Mouse (Mus musculus): Measurements from ENCODE around the gene Slc1a7. TPM values are rescaled to one million over a fixed set of nuclear protein-coding genes. Genes with fewer than 3 reads are reported as not detected.

Gene Slc1a7
- polyA plus RNA-seq, 1 experiment from 2014 or later: 0.05 TPM

DNA sequence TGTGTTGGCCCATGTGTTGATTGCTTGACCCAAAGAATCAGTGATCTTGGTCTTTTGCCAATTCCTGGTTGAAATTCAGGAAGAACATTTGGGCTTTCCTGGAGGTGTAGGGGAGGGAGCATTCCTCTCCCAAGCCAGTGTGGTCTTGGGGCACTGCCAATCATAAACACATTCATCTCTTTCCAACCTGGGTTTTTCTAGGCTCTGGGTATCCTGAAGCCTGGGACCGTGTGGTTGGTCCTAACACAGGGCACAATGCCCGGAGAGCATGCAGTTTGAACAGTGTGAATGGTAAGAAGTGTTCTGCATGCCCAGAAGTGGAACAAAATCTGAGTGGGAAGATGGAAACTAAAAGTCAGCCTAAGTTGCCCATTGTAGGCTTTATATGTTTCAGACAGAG lies 30.0 kb upstream of the Slc1a7 start:
- 0 out of 2 replicates have a peak, but pooled peaks cover 4% of the 10 kb centered on the region for H3K4me1 ChIP-seq (replicated peaks)
- no peak for ATAC-seq (ENCODE audit: low FRiP score, low read depth)
- H3K4me2 ChIP-seq: no peak overlapping the region
- H3K9me3 ChIP-seq: no peaks in the 10 kb centered on the region
- H3K27ac ChIP-seq (replicated peaks): no peak overlapping the region
- no peaks in the 10 kb centered on the region for H3K36me3 ChIP-seq
- H3K27me3 ChIP-seq: no peaks in the 10 kb centered on the region
- no peak overlapping the region for H3K4me3 ChIP-seq
- WGBS: 74% methylated on average over 2 of the region's 2 CpGs
- no peak overlapping the region for H3K9ac ChIP-seq

DNA sequence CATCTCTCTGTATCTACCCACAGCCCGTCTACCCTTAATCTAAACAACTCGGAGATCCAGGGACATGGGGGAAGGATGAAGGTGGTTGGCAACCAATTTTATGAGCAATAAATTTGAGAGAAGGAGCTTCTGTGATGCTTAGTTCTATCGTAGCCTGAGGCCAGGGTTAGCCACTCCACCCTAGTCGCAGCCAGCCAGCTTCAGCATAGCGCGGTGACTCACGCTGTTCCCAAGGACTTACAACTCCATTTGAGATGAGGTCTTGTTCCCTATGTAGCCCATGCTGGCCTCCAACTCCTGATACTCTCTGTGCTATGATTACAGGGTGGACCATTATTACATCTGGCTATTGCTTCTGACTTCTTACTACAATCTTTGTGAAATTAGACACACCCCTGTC lies 25.4 kb upstream of the Slc1a7 start:
- no peak overlapping the region for H3K9ac ChIP-seq
- no peaks in the 10 kb centered on the region for H3K36me3 ChIP-seq
- H3K9me3 ChIP-seq: no peaks in the 10 kb centered on the region
- WGBS: 92% methylated on average over 7 of the region's 7 CpGs
- H3K4me2 ChIP-seq: no peak overlapping the region
- H3K4me1 ChIP-seq (replicated peaks): no peaks in the 10 kb centered on the region
- no peaks in the 10 kb centered on the region for H3K27me3 ChIP-seq
- ATAC-seq (ENCODE audit: low FRiP score, low read depth): no peak
- no peak overlapping the region for H3K27ac ChIP-seq (replicated peaks)
- no peak overlapping the region for H3K4me3 ChIP-seq

DNA sequence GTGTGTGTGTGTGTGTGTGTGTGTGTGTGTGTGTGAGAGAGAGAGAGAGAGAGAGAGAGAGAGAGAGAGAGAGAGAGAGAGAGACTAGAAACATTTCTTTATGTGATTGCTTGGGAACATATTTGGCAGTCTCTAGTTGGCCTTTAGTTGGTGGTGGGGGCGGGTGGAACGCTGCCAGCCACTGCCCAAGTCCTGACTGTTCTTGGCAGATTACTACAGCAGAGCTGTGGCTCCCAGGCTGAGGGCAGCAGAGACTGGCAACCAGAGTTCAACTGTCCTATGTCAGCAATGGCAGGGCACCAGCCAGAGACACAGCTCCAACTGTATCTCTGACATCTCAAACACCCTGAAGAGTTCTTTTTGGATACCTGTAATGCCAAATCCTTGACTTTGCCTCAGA lies 24.0 kb upstream of the Slc1a7 start:
- Histone ChIP-seq H3K27me3 (no peaks in the 10 kb centered on the region), H3K27ac (replicated peaks) (no peak overlapping the region), H3K36me3 (no peaks in the 10 kb centered on the region), H3K4me1 (replicated peaks) (no peaks in the 10 kb centered on the region), H3K9ac (no peak overlapping the region), H3K4me2 (no peak overlapping the region), H3K9me3 (no peaks in the 10 kb centered on the region), H3K4me3 (no peak overlapping the region)
- WGBS: 79% methylated on average over 2 of the region's 2 CpGs
- ATAC-seq (ENCODE audit: low FRiP score, low read depth): no peak

DNA sequence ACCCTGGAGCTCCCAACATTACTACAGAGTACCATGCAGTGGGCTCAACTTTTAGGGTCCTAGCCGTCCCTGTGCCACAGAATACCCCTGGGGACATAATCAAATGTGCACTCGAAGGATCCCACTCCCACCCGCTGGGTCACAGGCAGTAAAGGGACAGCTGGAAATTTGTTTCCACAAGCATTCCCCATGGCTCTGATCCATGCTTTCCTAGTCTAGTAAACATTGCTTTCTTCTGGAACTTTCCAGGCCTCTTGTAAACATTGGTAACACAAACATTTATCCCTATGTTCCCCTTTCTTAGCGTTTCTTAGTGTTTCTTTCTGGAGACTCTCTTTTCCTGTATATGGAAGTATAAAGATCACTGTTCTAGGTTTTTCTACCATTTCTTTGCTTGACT lies 18.2 kb upstream of the Slc1a7 start:
- 88% methylated on average over 4 of the region's 4 CpGs for WGBS
- ATAC-seq (ENCODE audit: low FRiP score, low read depth): no peak
- H3K27me3 ChIP-seq: no peaks in the 10 kb centered on the region
- no peak overlapping the region for H3K4me3 ChIP-seq
- H3K4me2 ChIP-seq: no peak overlapping the region
- H3K9ac ChIP-seq: no peak overlapping the region
- no peak overlapping the region for H3K27ac ChIP-seq (replicated peaks)
- no peaks in the 10 kb centered on the region for H3K4me1 ChIP-seq (replicated peaks)
- no peaks in the 10 kb centered on the region for H3K36me3 ChIP-seq
- no peaks in the 10 kb centered on the region for H3K9me3 ChIP-seq

DNA sequence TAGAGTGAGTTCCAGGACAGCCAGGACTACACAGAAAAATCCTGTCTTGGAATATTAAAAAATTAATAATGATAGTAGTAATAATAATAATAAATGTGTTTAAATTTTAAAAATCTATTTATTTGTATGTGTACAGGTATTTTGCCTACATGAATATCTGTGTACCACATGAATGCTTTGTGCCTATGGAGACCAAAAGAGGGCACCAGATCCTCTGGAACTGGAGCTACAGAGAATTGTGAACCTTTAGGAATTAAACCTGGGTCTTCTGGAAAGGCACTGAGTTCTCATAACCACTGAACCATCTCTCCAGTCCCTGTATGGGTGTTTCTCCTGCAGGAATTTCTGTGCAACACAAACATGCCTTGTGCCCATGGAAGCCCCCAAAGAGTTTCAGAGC lies 15.3 kb upstream of the Slc1a7 start:
- H3K4me3 ChIP-seq: no peak overlapping the region
- H3K4me1 ChIP-seq (replicated peaks): no peaks in the 10 kb centered on the region
- H3K9ac ChIP-seq: no peak overlapping the region
- no peaks in the 10 kb centered on the region for H3K27me3 ChIP-seq
- no peak for ATAC-seq (ENCODE audit: low FRiP score, low read depth)
- no peaks in the 10 kb centered on the region for H3K36me3 ChIP-seq
- H3K4me2 ChIP-seq: no peak overlapping the region
- no peaks in the 10 kb centered on the region for H3K9me3 ChIP-seq
- H3K27ac ChIP-seq (replicated peaks): no peak overlapping the region

DNA sequence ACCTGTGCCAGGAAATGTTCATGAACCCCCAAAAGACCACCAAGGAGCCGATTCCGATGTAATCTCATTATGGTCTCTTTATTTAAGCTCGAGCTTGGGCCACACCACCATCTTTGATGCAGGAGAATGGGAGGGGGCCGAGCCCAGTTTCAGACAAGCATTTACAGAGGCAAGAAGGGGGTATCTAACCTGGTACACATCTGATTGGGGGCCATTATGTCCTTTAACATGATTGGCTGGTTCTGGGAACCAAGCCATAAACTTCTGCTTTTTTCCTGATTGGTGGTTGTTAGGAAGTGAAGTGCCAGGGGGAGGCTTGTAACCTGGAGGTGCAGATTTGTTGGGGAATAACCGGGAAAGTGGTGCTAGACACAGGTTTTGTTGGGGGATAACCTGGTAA lies 12.4 kb upstream of the Slc1a7 start:
- H3K27me3 ChIP-seq: no peaks in the 10 kb centered on the region
- WGBS: 52% methylated on average over 5 of the region's 5 CpGs
- H3K9ac ChIP-seq: no peak overlapping the region
- H3K4me1 ChIP-seq (replicated peaks): no peaks in the 10 kb centered on the region
- no peak overlapping the region for H3K4me3 ChIP-seq
- no peak overlapping the region for H3K4me2 ChIP-seq
- no peaks in the 10 kb centered on the region for H3K36me3 ChIP-seq
- no peak overlapping the region for H3K27ac ChIP-seq (replicated peaks)
- no peaks in the 10 kb centered on the region for H3K9me3 ChIP-seq
- no peak for ATAC-seq (ENCODE audit: low FRiP score, low read depth)

DNA sequence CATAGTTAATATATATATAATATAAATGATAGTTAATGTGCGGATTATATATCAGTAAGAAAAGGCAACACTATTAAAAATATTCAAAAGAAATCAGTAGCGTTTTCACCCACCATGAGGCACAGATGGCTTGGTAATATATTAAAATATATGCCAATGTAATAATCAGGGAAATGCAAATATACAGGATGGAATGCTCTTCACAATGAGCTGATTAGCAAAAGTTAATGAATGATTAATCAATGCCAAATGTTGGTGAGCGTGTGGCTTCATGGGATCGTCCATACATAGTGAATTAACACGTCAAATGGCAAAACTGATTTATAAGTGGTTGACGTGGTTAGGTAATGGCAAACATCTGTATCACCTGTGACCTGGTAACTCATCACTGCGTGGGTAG lies 9.6 kb upstream of the Slc1a7 start:
- no peaks in the 10 kb centered on the region for H3K27me3 ChIP-seq
- no peak for ATAC-seq (ENCODE audit: low FRiP score, low read depth)
- H3K9ac ChIP-seq: no peak overlapping the region
- no peak overlapping the region for H3K4me3 ChIP-seq
- H3K27ac ChIP-seq (replicated peaks): no peak overlapping the region
- no peak overlapping the region for H3K4me2 ChIP-seq
- no peaks in the 10 kb centered on the region for H3K9me3 ChIP-seq
- no peaks in the 10 kb centered on the region for H3K36me3 ChIP-seq
- 51% methylated on average over 7 of the region's 7 CpGs for WGBS
- no peaks in the 10 kb centered on the region for H3K4me1 ChIP-seq (replicated peaks)

DNA sequence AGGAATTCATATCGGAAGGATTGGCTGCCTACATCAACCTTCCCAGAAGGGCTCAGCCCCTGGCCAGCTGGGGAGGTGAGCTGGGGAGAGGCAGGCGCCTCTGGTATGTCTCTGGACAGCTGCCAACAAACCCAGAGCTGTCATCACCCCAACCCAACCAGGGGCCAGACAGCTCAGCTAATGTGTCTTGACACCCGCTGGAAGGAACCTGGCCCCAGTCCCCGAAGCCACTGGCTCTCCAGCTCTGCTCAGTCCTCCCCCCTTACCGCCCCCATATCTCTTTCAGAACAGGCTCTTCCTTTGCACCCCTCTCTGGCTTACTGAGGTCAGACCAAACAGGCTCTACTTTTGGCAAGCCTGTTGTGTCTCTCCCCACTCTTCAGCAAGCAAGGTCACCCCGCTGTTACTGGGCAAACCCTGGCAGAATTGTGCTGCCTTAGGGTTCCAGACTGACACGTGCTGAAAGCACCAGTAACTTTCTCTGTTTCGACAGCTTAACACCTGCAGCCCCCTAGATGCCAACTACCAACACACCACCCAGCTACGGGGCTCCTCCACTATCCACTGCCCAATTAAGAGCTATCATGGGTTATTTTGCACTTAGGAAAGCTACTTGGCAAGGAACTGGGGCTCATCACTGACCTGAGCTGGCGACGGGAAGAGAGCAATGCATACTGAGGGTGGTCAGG lies 5.9 kb upstream of the Slc1a7 start:
- Histone ChIP-seq H3K9ac (no peak overlapping the region), H3K36me3 (no peaks in the 10 kb centered on the region), H3K9me3 (no peaks in the 10 kb centered on the region), H3K4me3 (no peak overlapping the region), H3K27ac (replicated peaks) (peak overlapping the region; percentile 27; the same call in 1 of the 2 replicates), H3K27me3 (no peaks in the 10 kb centered on the region), H3K4me1 (replicated peaks) (no peaks in the 10 kb centered on the region), H3K4me2 (no peak overlapping the region)
- ATAC-seq (ENCODE audit: low FRiP score, low read depth): peak; percentile 42; the same call in 1 of the 2 replicates
- WGBS: 61% methylated on average over 11 of the region's 11 CpGs

DNA sequence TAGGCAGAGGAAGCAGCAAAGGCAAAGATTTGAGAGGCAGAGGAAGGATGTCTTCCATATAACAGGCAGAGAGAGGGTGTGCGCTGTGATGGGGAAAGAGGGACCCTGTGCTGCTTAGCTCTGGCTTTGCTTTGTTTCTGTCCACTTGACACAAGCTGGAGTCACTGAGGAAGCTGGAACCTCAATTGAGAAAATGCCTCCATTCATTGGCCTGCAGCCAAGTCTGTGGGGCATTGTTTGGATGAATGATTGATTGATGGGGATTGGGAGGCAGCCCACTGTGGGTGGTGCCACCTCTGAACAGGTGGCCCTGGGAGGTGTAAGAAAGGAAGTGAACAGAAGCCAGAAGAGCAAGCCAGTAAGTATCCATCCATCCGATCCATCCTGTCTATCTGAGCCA lies 5.3 kb upstream of the Slc1a7 start:
- 75% methylated on average over 2 of the region's 2 CpGs for WGBS
- Histone ChIP-seq H3K9ac (no peak overlapping the region), H3K4me3 (no peak overlapping the region), H3K9me3 (no peaks in the 10 kb centered on the region), H3K4me1 (replicated peaks) (no peaks in the 10 kb centered on the region), H3K4me2 (no peak overlapping the region), H3K27ac (replicated peaks) (peak overlapping the region; percentile 27; the same call in 1 of the 2 replicates), H3K27me3 (no peaks in the 10 kb centered on the region), H3K36me3 (no peaks in the 10 kb centered on the region)
- no peak for ATAC-seq (ENCODE audit: low FRiP score, low read depth)

DNA sequence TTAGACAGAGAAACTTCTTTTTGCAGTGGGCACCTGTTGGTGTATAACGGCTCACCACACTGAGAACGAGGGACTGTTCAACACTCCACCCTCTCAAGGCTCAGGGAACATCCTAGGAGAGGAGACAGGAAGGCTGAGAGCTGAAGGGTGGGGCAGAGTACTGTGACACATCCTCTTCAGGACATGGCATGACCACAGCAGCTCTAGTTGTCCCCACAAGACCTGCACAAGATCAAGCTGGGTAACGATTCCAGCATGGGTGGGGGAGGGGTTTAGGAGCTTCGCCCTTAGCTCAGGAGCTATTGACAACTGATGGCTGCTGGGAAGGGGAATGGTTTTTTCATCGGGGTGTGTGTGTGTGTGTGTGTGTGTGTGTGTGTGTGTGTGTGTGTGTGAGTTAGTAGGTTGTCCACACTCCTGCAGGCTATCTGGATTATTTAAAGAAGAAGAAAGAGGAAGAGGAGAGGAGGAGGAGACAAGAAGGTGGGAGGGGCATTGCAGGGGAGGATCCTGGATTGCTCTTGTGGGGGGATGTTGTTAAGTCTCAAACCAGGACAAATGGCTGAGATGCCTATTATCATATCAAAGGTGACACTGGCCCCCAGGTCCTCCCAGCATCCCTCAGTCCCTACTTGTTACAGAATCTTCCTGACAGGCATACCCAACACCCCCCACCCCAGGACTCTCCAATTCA lies 1.6 kb upstream of the Slc1a7 start:
- Histone ChIP-seq H3K4me1 (replicated peaks) (no peaks in the 10 kb centered on the region), H3K9me3 (no peaks in the 10 kb centered on the region), H3K36me3 (no peaks in the 10 kb centered on the region), H3K9ac (no peak overlapping the region), H3K4me2 (no peak overlapping the region), H3K4me3 (no peak overlapping the region), H3K27ac (replicated peaks) (no peak overlapping the region), H3K27me3 (no peaks in the 10 kb centered on the region)
- WGBS: 63% methylated on average over 5 of the region's 5 CpGs
- no peak for ATAC-seq (ENCODE audit: low FRiP score, low read depth)

DNA sequence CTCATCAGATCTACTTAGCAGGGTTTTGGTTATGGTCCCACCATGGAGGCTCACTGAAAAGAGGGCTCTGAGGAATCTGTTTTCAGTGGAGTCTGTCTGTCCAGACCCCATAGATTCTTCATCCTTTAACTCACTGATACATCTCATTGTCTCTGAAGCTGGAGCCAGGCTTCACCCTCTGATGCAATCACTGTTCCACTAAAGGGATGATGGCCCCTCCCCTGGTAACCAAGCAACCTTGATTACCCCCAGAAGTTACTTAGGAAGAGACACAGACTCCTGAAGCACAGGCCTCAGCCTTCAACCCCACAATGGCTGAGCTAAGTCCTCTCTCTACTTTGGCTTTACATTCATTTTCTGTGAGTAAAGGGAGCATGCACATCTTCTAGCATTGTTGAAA lies 1.6 kb downstream of the Slc1a7 start:
- ATAC-seq (ENCODE audit: low FRiP score, low read depth): no peak
- H3K4me1 ChIP-seq (replicated peaks): no peaks in the 10 kb centered on the region
- H3K27me3 ChIP-seq: no peaks in the 10 kb centered on the region
- no peak overlapping the region for H3K27ac ChIP-seq (replicated peaks)
- no peak overlapping the region for H3K4me3 ChIP-seq
- H3K4me2 ChIP-seq: no peak overlapping the region
- H3K9ac ChIP-seq: no peak overlapping the region
- no peaks in the 10 kb centered on the region for H3K36me3 ChIP-seq
- H3K9me3 ChIP-seq: no peaks in the 10 kb centered on the region

DNA sequence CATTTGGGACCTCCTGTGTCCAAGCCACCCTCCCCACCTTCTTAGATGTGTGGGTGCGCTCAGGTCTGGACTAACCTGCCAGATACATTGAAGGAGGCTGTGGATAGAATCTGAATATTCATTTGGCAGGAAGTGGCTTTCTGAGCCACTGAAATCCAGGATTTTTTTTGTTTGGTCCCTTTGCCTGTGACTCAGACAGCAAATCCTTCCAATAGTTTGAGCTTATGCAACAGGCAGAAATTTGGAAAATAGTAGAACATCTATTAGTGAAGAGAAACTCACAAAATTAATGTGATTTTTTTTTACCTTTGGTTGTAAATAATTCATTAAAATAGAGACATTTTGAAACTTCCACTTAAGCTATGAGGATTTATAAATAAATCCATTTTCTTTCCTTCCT lies 3.0 kb downstream of the Slc1a7 start:
- Histone ChIP-seq H3K4me2 (no peak overlapping the region), H3K4me3 (no peak overlapping the region), H3K27me3 (no peaks in the 10 kb centered on the region), H3K36me3 (no peaks in the 10 kb centered on the region), H3K9ac (no peak overlapping the region), H3K4me1 (replicated peaks) (0 out of 2 replicates have a peak, but pooled peaks cover 2% of the 10 kb centered on the region), H3K9me3 (no peaks in the 10 kb centered on the region), H3K27ac (replicated peaks) (no peak overlapping the region)
- no peak for ATAC-seq (ENCODE audit: low FRiP score, low read depth)
- 96% methylated on average over 1 of the region's 1 CpGs for WGBS
